Mouse (Mus musculus): ENCODE results near the gene Eif2ak4.

DNA sequence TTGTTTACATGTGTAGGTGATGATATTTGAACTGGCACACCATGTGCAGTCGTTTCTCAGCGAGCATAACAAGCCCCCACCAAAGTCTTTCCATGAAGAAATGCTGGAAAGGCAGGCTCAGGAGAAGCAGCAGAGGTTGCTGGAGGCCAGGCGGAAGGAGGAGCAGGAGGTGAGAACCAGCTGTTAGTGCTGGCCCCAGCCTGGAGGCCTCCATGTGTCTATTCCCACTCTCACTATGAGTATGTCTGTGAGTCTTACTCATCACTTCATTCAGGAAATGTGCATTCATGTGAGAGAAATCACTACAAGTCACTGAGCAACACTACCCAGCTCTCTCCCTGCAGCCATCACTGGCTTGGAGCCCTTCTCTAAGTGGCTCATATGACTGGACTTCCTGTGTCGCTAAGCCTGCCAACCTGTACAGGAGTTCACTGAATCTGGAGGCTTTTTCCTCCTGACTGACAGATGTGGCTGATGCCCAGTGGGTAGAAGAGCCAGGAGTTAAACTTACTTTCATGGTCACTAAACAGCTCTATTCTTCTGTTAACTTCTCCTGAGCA lies 20.0 kb downstream of the Eif2ak4 start:
- TF ChIP-seq POLR2A (IDR thresholded peaks at IDR 0.05; ENCODE audit: borderline replicate concordance, extremely low read depth, low read depth, low read length) = no peak
- no peak for TF ChIP-seq CTCF (IDR thresholded peaks at IDR 0.05; ENCODE audit: insufficient read depth, low read length)
